In genomic region chr19:33091324-33091723, GRCm38 (mm10) we compare ENCODE assay signal across 22 mouse cellular contexts.
"Had no signal": no experiment of that assay in that cellular context is flagged by ENCODE, and none has a peak within 500 bp of the region (broad histone marks: within the 10 kb centered on the region; RNA-seq: fewer than 3 reads in every experiment).

No protein-coding gene starts in this region.

- H3K4me2 ChIP-seq: heart, embryonic 11.5 days; heart, embryonic 13.5 days; heart, embryonic 15.5 days; hindbrain, embryonic 13.5 days; hindbrain, embryonic 15.5 days; limb, embryonic 12.5 days; liver, embryonic 12.5 days had no signal

- H3K9ac ChIP-seq: heart, embryonic 13.5 days; heart, embryonic 15.5 days; hindbrain, embryonic 13.5 days; hindbrain, embryonic 15.5 days; limb, embryonic 12.5 days; liver, embryonic 12.5 days had no signal

- H3K4me3 ChIP-seq: heart, adult 2 months; heart, embryonic 13.5 days; heart, embryonic 15.5 days; hindbrain, embryonic 13.5 days; hindbrain, embryonic 15.5 days; limb, embryonic 10.5 days; limb, embryonic 12.5 days; liver, embryonic 12.5 days had no signal

- H3K9me3 ChIP-seq: heart, embryonic 13.5 days; heart, embryonic 15.5 days; hindbrain, embryonic 13.5 days; hindbrain, embryonic 15.5 days; limb, embryonic 10.5 days; limb, embryonic 12.5 days; liver, embryonic 12.5 days had no signal

- H3K27ac ChIP-seq: heart, adult 2 months; heart, embryonic 13.5 days; heart, embryonic 15.5 days; hindbrain, embryonic 13.5 days; hindbrain, embryonic 15.5 days; hindbrain, postnatal 0 days; limb, embryonic 10.5 days; limb, embryonic 12.5 days; liver, embryonic 12.5 days had no signal

- H3K4me1 ChIP-seq: heart, embryonic 13.5 days; heart, embryonic 15.5 days; hindbrain, embryonic 13.5 days; hindbrain, embryonic 15.5 days; limb, embryonic 12.5 days had no signal

- DNase-seq: gastrocnemius, postnatal 14 days; gastrocnemius, postnatal 36 days; heart, adult 2 months; heart, postnatal 14 days; heart, postnatal 36 days; kidney, adult 18-20 months; kidney, adult 8-10 months; kidney, postnatal 10 days; kidney, postnatal 36 days; layer of hippocampus, adult 9-11 months; layer of hippocampus, postnatal 36 days; liver had no signal

- H3K36me3 ChIP-seq: heart, embryonic 13.5 days; heart, embryonic 15.5 days; hindbrain, embryonic 13.5 days; hindbrain, embryonic 15.5 days; limb, embryonic 10.5 days; limb, embryonic 12.5 days; liver, embryonic 12.5 days had no signal

- H3K27me3 ChIP-seq: heart, embryonic 13.5 days; heart, embryonic 15.5 days; hindbrain, embryonic 13.5 days; hindbrain, embryonic 15.5 days; limb, embryonic 12.5 days; liver, embryonic 12.5 days had no signal

- ATAC-seq: hindbrain, postnatal 0 days; intestine, embryonic 16.5 days; liver, embryonic 12.5 days had no signal
